Mouse (Mus musculus) C2C12 (cell line): ENCODE measurements around the gene Sdf2l1.

Experiments
- CTCF ChIP-seq: IDR thresholded peaks from one replicate; pipeline ENCODE4 v1.5.1; 2011; ENCODE audit not compliant: control insufficient read depth, insufficient read depth, insufficient read length
- MAX ChIP-seq: IDR thresholded peaks from one replicate; pipeline ENCODE4 v1.6.1; 2011; ENCODE audit warnings: mild to moderate bottlenecking, control low read depth
- MYOD1 ChIP-seq: IDR thresholded peaks from one replicate; pipeline ENCODE4 v1.6.1; 2011; ENCODE audit warnings: low read depth; ENCODE audit not compliant: control insufficient read depth, insufficient read length
- MYOG ChIP-seq: IDR thresholded peaks from one replicate; pipeline ENCODE4 v1.6.1; 2011; ENCODE audit not compliant: control insufficient read depth, insufficient read length; ENCODE audit errors: extremely low read depth
- USF1 ChIP-seq: IDR thresholded peaks from one replicate; pipeline ENCODE4 v1.6.1; 2011; ENCODE audit warnings: low read depth, mild to moderate bottlenecking, control low read depth, moderate library complexity

DNA sequence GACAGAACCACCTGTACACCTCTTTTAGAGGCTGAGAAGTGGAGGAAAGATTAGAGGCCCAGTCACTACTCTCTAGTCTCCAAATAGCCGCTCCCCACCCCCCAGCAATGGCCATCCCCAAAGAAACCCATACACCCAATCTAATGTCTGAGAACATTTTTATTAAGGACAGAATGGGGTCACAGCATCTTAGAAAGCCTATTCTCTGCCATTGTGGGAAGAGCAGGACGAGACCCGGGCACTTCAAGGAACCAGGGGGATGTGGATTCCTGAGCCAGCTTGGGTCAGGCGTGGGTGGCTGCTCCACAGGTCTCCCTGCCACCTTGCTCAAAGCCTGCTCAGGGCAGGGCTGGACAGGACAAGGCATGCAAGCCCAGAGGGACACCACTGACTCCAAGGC is 19.7 kb upstream of the Sdf2l1 start:
- TF ChIP-seq MAX (no peak), CTCF (no peak), USF1 (no peak), MYOG (no peak), MYOD1 (no peak)
